ENCODE assay signal across 8 mouse cellular contexts in genomic region chr17:88668452-88668851, GRCm38 (mm10). TPM values are rescaled to one million over a fixed set of nuclear protein-coding genes. Genes with fewer than 3 reads are reported as not detected.
DNase-seq lines count a peak whose midpoint lies in the region; TF ChIP-seq lines count a peak whose summit lies in the region.

Gene Gtf2a1l, plus strand, starts transcription at chr17:88668660.

- no peak within 1 kb of the TSS for H3K4me3 ChIP-seq in lung, adult 2 months (replicated peaks; ENCODE audit: extremely low read depth, low read depth, low read length)

- peak; percentile 5 to 43 for DNase-seq in lung, adult 18-20 months
- no peak for DNase-seq in lung, adult 2 months
- peak; percentile 38 to 56 for DNase-seq in cerebellum, postnatal 4 days (ENCODE audit: low spot score in 2 of 2)
- DNase-seq in heart, postnatal 4 days: peak; percentile 42
- DNase-seq in layer of hippocampus, adult 9-10 months (ENCODE audit: low spot score): peak; percentile 26
- peak; percentile 40 for DNase-seq in lung, postnatal 36 days
- peak; percentile 63 to 65 for DNase-seq in right cerebral cortex, adult 2 months (ENCODE audit: low spot score in 2 of 2)
- no peak for DNase-seq in Muller cell, postnatal 12 days (ENCODE audit: inconsistent ontology term)

- TF ChIP-seq POLR2A in lung, adult 2 months (IDR thresholded peaks at IDR 0.05; ENCODE audit: borderline replicate concordance, extremely low read depth, low read depth, low read length): no peak

- H3K4me1 ChIP-seq in lung, adult 2 months (ENCODE audit: control insufficient read depth, insufficient read depth, low read length): no peaks in the 10 kb centered on the region

- WGBS in lung, adult 2 months: 17% methylated on average over 21 of the region's 21 CpGs

- TF ChIP-seq CTCF in lung, adult 2 months (IDR thresholded peaks at IDR 0.05; ENCODE audit: insufficient read depth, low read length): no peak

RNA-seq across cellular contexts. Expression of gene Gtf2a1l, which starts in this region (rescaled TPM):
- not detected in 2 replicates for polyA plus RNA-seq in lung, adult 2 months (2012; rRNA removed)
- not detected for total RNA-seq in heart, postnatal 4 days (2021)

Comparison
In these comparisons a context has a peak if more than half of its experiments do, and no peak if none do; other contexts are left out.
1. DNase-seq: peak in lung, adult 18-20 months (2 of 2), cerebellum, postnatal 4 days (2 of 2), layer of hippocampus, adult 9-10 months (single experiment), lung, postnatal 36 days (single experiment) and right cerebral cortex, adult 2 months (2 of 2); none in lung, adult 2 months (single experiment) and Muller cell, postnatal 12 days (single experiment).
2. Peak in DNase-seq in heart, postnatal 4 days; RNA of the gene not detected or under 1 TPM.